Mouse (Mus musculus): ENCODE measurements around the gene Ttyh3.

- TF ChIP-seq CTCF (IDR thresholded peaks at IDR 0.05; ENCODE audit: extremely low read depth, insufficient read depth, insufficient read length, insufficient replicate concordance) = no peak
- no peak for TF ChIP-seq POLR2A (IDR thresholded peaks at IDR 0.05; ENCODE audit: low read depth, low read length)
Observed at GRCm38 (mm10) chr5:140616691-140617090, 32.1 kb downstream of the Ttyh3 start.

Data from spleen, adult 2 months (tissue).